Mouse (Mus musculus): ENCODE results near the gene Mybbp1a.

Gene Mybbp1a

DNA sequence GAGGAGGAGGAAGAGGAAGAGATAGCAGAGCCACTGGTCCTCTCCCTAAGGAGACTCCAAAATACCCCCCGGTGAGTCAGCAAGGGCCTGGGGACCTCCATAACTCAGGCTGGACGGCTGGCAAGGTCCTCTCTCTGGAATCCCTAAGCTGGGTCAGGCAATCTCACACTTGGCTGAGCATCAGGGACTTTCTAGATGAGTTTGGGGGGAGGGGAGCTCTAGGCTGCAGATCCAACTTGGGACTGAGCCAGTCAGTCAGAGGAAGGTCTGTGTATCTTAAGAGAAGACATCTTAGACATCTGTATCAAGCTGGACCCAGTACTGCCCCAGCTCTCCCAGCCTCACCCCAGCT, 5.5 kb upstream of the Mybbp1a start:
- in situ Hi-C loops (cut with MboI; ENCODE audit: low sequenced_read_pairs) = no loop called here

DNA sequence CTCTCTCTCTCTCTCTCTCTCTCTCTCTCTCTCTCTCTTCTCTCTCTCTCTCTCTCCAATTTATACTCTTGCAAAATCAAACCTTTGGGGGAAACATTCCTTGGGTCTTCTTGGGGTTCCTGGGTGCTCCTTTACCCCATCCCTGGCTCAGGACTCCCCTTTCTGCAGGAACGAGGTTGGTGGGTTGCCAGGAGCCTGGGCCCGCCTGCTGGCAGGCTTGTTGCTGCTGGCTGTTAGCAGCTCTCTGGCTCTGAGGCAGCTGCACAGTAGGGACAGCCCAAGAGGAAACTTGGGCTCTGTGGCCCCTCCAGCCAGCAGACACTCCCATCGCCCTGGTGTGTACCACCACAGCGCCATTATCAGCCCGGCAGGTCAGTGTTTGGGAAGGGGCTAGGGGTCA, 4.9 kb upstream of the Mybbp1a start:
- in situ Hi-C loops (cut with MboI; ENCODE audit: low sequenced_read_pairs) = no loop called here

GRCm38 (mm10) chr11:72436756-72437650, 4.2 kb upstream of the Mybbp1a start:
- in situ Hi-C loops (cut with MboI; ENCODE audit: low sequenced_read_pairs) = no loop called here

DNA sequence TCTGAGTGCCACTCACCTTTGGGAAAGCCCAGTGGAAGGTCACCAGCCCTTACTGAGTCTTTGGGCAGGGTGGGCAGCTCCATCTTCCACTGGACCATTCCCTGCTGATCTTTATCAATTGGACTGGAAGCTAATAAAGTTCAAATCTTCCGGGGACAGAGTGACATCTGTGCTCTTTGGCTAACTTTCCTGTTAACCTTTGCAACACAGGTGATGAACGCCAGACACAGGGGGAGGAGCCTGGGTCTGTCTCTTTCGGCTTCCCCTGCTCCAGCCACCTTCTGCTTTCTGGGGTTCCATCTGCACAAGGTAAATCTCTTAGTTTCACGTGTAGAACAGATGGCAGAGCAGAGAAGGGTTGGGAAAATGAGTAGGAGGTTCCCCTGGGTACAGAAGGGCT, 2.7 kb upstream of the Mybbp1a start:
- in situ Hi-C loops (cut with MboI; ENCODE audit: low sequenced_read_pairs) = no loop called here

GRCm38 (mm10) chr11:72440597-72440964, 574 bp upstream of the Mybbp1a start:
- in situ Hi-C loops (cut with MboI; ENCODE audit: low sequenced_read_pairs) = loop anchor here (10.0 kb wide), 1 partner anchor 114 kb away; the partner anchor contains the start of gene Spns3

DNA sequence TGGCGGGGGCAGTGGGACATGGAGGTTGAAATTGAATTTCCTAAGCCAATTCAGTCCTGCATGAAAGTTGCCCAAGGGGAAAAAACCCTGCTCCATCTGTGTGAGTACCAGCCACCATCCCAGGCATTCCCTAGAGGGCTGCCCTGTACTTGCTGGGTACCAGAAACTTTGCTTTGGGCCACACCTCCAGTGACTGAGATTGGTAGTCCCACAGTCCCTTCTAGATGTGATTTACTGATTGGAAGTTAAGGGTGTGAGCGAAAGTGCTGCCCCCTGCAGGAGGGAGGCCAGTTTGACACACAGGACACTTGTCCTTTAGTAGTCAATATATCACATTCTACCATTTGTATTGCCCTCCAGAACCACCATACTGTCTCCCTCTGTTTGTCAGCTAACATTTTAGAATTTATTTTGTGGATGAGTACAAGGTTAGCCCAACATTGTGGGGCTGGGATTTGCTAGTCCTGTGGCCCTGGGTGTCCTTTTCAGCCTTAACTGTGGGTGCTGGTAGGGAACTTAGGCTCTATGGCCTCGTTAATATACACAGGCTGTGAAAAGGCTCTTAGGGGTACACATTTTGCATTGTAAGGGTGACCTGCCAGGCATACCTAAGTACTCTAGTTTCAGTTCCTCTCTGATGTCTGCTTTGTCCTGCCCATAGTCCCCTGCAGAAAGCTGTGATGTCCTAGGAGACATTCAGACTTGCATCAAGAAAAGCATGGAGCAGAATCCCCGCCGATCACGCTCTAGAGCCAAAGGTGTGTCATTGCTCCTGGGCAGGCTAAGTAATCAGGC, 5.4 kb downstream of the Mybbp1a start:
- in situ Hi-C loops (cut with MboI; ENCODE audit: low sequenced_read_pairs) = loop anchor here (10.0 kb wide), 1 partner anchor 108 kb away; the partner anchor contains the start of gene Spns3

GRCm38 (mm10) chr11:72447475-72447874, 6.3 kb downstream of the Mybbp1a start:
- in situ Hi-C loops (cut with MboI; ENCODE audit: low sequenced_read_pairs) = loop anchor here (10.0 kb wide), 1 partner anchor 107 kb away; the partner anchor contains the start of gene Spns3

GRCm38 (mm10) chr11:72452140-72452665, 11.0 kb downstream of the Mybbp1a start:
- in situ Hi-C loops (cut with MboI; ENCODE audit: low sequenced_read_pairs) = no loop called here

DNA sequence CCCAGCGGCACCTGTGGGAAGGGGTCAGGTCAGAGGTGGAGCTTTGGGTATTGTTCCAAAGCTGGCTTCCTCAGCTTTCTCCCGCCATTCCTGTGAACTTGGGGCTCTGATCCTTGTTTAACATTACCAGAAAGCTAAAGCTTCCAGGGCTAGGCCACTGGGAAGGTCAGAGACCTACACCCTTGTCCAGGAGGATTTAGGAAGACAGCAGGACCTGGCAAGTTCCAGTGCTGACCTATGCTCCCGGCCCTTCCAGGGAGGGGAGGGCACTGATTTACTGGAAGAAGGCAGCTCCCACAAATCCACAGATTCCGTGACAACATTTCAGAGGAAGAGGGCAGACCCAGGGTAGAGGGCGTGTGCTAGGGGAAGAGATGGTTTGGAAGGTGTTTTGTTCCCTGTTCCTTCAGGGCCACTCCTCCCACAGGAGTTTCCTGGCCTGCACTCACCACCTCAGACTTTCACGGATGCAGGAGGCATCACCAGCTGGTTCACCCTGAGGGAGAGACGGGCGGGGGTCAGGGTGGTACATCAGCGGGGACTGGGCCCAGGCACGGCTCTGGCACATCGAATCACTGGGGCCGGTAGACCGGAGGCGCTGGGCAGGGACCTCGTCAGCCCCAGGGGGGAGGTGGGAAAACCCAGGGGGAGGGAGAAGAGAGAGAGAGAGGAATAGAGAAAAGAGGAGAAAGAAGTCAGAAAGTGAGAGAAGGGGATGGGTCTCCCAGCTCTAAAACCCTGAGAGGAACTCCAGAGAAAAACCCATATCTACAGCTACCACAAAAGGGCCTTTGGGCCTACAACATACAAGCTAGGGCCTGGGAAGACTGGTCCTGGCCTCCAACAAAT, 12.2 kb downstream of the Mybbp1a start:
- in situ Hi-C loops (cut with MboI; ENCODE audit: low sequenced_read_pairs) = no loop called here

DNA sequence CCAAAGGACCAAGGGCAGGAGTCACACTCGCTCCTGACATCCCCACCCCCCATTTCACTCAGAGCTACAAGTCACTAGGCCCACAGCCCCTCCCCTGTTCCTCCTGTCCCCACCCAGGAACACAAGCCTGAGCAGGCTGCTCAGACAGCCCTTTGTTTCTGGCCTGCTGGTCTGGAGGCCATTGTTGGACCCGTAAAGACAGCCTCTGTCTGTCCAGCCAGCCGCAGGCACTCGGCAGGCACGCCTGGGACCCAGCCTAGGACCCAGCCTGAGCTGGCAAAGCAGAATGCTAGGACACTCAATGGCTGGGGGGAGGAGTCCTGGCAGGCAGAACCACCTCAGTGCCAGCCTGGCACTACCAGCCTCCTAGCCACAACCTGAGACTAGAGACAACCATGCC, 14.5 kb downstream of the Mybbp1a start:
- in situ Hi-C loops (cut with MboI; ENCODE audit: low sequenced_read_pairs) = no loop called here

- in situ Hi-C loops (cut with MboI; ENCODE audit: low sequenced_read_pairs) = no loop called here
These were observed 16.9 kb downstream of the Mybbp1a start for GRCm38 (mm10) chr11:72457995-72458496.

DNA sequence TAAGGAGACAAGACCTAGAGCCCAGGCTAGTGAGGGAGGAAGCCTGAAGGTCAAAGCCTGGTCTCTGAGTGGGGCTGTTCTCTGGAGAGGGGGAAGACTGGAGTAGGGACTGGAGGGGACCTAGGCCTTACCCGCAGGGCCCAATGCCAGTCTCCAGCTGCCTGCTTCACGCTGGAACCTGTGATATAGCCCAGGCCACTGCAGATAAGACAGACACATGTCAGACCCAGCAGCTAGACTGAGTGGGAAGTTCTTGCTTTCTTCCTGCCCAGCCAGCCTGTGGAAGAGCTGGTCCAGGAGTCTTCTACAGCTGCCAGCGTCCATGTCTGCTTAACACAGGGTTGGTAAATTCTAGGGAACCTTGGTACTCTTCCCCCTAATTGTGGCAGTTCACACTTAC, 17.3 kb downstream of the Mybbp1a start:
- in situ Hi-C loops (cut with MboI; ENCODE audit: low sequenced_read_pairs) = no loop called here

DNA sequence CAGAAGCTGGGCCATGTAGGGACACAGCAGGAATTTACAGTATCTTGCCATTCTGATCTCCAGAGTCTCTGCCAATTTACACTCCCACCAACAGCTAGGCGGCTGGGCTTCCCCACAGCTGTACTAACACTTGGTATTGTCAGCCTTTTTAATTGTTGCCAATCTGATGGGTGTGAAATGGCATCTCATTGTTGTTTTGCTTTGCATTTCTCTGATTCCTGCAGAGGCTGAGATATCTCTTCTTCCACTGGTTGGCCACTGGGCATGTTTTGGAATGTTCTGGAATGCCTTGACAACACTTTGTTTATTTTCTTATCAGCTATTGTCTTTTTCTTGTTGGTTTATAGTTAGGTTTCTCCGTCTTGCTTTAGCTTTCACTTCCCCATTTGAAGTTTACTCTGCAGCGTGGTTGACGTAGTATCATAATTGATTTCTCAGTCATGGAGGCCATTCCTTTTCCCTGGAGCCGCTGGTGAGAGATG, 20.4 kb downstream of the Mybbp1a start:
- in situ Hi-C loops (cut with MboI; ENCODE audit: low sequenced_read_pairs) = no loop called here

DNA sequence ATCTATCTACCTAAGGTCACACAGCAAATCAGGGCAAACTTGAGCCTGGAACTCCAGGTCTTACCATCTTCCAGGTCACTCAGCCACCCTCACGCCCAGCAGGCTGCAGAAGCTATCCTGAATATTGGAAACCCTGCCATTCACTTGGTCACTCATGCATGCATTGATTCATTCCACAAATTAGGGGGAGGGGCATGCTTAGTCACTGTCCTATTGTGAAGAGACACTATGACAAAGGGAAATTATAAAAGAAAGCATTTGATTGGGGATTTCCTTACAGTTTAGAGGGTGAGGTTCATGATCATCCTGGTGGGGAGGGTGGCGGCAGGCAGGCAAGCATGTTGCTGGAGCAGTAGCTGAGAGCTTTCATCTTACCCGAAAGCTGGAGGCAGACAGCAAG, 23.7 kb downstream of the Mybbp1a start:
- in situ Hi-C loops (cut with MboI; ENCODE audit: low sequenced_read_pairs) = no loop called here

DNA sequence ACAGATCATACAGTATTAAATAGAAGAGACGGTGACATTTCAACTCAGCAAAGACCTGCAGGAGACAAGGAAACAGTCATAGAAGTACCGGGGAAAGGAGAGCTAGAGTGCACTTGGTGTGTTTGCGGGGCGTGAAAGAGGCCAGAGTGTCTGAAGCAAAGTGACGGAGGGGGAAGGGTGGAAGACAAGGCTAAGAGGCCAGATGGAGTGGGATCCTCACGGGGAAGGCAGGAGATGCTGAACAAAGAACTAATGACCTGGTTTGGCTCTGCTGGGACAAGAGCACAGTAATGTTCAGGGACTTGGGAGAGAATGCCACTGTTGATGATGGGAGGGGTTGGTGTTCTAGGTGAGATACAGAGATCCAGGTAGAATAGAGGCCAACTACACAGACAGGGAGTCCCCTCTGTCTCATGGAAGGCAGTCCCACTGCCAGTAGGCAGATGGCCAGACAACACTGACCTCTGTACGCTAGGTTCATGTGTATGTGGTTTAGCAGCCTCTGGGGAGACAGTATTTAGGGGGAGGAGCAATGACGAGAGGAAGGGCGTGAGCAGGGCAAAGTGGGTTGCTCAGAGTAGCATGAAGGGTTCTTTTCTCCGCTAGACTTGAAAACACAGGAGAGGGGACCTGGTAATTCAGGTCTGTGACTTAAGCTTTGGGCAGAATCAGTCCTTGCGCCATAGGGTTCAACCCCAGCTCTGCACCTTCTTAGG, 25.0 kb downstream of the Mybbp1a start:
- in situ Hi-C loops (cut with MboI; ENCODE audit: low sequenced_read_pairs) = no loop called here

DNA sequence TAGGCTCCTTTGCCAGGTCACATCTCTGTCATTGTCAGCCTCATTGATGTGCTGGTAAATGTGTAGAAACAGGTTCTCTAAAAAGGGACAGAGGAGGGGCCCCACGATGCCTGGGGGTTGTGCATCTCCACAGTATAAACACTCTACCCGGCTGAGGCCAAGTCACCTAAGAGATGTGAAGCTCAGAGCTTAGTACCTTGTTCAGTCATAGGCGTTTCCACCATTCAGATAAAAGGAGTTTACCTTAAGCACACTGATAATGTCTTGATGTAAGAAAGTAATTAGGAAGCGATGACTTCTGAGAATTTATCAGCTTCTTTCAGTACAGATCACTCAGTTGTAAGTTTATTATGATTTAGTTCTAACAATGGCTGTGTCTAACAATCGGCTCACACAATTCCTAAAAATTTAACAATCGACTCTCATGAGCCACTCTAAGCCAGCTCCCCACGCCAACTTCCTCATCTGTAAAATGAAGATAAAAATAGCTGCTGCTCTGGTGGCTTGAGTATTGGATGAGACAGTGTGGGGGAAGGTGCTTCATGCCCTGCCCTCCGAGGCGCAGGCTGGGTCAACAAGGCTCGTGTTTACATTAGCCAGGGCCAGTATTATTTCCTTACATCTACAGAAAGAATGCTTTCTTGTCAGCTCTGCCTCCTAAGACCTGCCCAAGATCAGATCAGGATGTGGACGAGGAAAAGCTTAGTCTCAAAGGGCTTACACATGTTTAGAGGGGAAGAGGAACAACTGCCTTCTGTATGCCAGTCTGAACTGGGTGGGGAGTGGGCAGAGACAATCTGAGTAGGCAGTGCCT, 25.7 kb downstream of the Mybbp1a start:
- in situ Hi-C loops (cut with MboI; ENCODE audit: low sequenced_read_pairs) = no loop called here

DNA sequence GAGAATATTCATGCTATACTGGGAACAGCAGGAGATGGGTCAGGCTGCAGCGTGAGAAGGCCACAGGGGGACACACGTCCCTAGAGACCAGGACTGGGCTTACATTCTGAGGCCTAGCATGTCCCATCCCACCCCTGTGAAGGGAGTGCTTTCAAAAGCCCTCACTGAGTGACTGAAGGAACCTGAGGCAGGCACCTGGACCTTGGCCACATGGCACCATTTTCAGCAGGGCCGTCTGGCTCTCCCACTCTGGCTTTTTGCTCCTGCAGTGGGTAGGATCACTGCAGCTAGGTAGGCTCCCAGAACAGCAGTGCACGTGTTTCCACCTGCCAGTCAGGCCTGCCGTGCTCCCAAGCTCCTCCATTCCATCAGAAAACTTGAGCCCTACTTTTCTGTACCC, 27.4 kb downstream of the Mybbp1a start:
- in situ Hi-C loops (cut with MboI; ENCODE audit: low sequenced_read_pairs) = no loop called here

GRCm38 (mm10) chr11:72469217-72469616, 28.1 kb downstream of the Mybbp1a start:
- in situ Hi-C loops (cut with MboI; ENCODE audit: low sequenced_read_pairs) = no loop called here

DNA sequence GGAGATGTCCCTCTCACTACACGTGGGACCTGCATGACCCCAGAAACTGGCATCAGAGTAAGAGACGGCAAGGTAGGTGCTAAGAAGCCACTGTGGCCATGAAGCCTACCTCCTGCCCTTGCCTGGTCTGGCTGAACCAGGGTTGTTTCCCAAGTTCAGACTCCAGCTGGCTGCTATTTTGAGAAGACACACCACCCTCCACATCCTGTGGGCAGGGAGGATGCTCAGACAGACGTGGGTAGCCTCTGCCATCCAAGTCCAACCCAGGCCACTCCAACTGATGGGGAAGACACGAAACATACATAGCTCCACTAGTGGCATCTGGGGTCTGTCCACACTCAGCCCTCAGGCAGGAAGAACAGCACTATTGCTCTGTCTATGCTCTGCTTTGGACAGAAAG, 28.8 kb downstream of the Mybbp1a start:
- in situ Hi-C loops (cut with MboI; ENCODE audit: low sequenced_read_pairs) = no loop called here

Measured in CH12F3 (cell line).